Mouse (Mus musculus): ENCODE measurements around the gene 4933430I17Rik. TPM values are rescaled to one million over a fixed set of nuclear protein-coding genes. Genes with fewer than 3 reads are reported as not detected.
"Not testable (repeated sequence)": the region's sequence is repeated elsewhere in the genome, so short reads cannot be mapped to it uniquely, and the experiment has no call there.

The 4933430I17Rik gene
- polyA plus RNA-seq (2015; fragmentation: Nextera tagmentation; extraction: Ambion mirVana) = 0.49 and 0.67 TPM in 2 replicates

DNA sequence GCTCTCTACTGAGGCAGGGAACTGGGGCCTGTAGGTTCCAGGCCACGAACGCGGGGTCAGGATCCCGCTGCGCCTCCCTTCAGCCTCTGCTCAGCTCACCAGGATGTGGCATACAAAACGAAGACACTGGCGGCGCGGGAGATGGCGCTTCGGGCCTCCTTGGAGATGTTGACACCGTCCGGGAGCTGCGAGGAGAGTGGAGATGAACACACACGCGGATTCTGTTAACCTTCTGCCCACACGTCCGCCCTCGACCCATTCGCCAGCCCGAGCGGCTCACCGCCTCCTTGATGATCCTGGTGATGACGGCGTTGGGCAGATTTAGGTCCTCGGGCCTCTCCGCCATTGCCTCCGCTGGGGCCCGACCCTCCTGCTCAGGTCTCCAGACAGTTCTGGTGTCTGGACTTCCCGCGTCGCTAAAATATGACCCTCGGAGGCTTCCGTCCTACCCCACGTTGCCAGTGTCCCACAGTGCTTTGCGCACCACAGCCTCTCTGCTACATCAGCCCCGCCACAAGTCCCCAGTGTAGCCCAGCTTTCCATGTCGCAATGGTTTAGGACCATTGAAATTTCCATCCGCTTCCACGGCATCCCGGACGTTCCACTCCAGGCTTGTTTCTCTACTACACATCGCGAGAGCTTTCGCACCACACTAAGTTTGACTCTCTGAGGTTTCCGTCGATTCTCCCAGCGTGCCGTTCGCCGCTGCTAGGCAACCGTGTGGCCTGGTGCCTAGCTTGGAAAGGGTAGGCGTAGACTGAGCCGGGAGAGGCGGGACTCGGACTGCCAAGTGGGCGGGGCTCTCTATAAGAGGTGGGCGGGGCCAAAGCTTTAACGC lies at the start of gene 4933430I17Rik, which contains the start of gene Pole3:
TSS of gene 4933430I17Rik (plus strand) at position 719 of the 838 bp plus-strand sequence.
TSS of gene Pole3 (minus strand) at position 418 of the 838 bp plus-strand sequence.
- Histone ChIP-seq H3K27ac (ENCODE audit: low read length) (peak within 1 kb of the TSS; percentile 97), H3K9ac (replicated peaks; ENCODE audit: low read length) (peak within 1 kb of the TSS; percentile 80), H3K27me3 (ENCODE audit: insufficient read depth, low read length) (no peaks in the 10 kb centered on the region), H3K36me3 (ENCODE audit: insufficient read depth, low read length) (peaks cover 5% of the 10 kb centered on the region; the same call in 1 of the 2 replicates), H3K9me3 (ENCODE audit: low read length) (no peaks in the 10 kb centered on the region), H3K4me1 (ENCODE audit: insufficient read depth, low read length) (peaks cover 11% of the 10 kb centered on the region), H3K4me3 (ENCODE audit: low read length) (peak within 1 kb of the TSS; percentile 67), H3K4me2 (replicated peaks; ENCODE audit: low read depth, low read length) (peak within 1 kb of the TSS; percentile 88)
- under 1% methylated on average over 59 of the region's 59 CpGs for WGBS
- ATAC-seq (ENCODE audit: low FRiP score, low TSS enrichment) = peak; percentile 98

DNA sequence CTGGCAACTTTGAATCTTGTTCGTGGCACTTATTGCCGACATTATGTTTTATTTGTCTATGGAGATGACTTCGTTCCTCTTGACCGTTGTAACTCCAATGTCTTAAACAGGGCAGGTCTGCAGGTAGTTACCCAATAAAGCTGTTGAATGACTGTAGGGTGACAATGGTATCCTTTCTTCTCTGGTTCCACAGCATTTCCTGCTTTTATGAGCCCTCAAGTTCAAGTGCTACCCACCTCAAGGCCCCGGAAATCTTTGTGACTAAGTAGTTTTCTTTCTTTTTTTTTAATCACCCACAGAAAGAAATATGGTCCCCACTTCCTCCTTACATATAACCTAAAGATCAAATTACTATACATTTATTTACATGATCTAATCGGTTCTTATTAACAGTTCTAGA lies 49.4 kb upstream of the 4933430I17Rik start:
- no peaks in the 10 kb centered on the region for H3K9me3 ChIP-seq (ENCODE audit: low read length)
- peak overlapping the region; percentile 2; the same call in 1 of the 2 replicates for H3K27ac ChIP-seq (ENCODE audit: low read length)
- H3K27me3 ChIP-seq (ENCODE audit: insufficient read depth, low read length) = no peaks in the 10 kb centered on the region
- no peak overlapping the region for H3K9ac ChIP-seq (replicated peaks; ENCODE audit: low read length)
- H3K4me2 ChIP-seq (replicated peaks; ENCODE audit: low read depth, low read length) = no peak overlapping the region
- H3K4me1 ChIP-seq (ENCODE audit: insufficient read depth, low read length) = peaks cover 9% of the 10 kb centered on the region
- no peak overlapping the region for H3K4me3 ChIP-seq (ENCODE audit: low read length)
- no peaks in the 10 kb centered on the region for H3K36me3 ChIP-seq (ENCODE audit: insufficient read depth, low read length)
- no peak for ATAC-seq (ENCODE audit: low FRiP score, low TSS enrichment)
- WGBS = 79% methylated on average over 6 of the region's 6 CpGs

DNA sequence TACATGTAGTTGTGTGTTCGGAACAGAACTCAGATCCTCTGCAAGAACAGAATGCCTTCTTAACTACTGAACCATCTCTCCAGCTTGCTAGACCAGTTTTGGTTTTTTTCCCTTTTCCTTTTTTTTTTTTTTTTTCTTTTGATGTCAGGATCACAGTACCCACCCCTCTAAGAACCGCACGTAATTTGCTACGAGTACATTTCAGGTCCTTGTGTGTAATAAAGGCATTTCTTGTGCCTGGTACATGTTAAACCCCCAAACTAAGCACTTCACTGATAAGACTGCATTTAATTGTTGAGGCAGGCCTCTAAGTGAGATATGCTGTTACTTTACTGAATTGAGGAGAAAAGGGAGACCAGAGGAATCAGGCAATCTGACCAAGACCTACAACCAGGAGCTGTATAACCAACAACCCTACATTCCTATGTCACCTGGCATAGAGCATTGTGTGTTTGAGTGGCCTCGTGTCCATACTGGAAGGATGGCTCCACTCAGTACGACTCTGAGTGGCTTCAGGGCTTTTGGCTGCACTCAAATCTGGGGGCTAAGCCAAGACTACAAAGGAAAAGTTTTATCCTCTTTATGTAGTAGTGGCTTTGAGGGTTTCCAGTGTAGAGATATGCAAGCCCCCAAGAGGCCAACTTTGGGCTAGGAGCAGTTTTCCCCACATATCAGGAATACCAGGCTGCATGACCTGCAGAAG lies 47.5 kb upstream of the 4933430I17Rik start:
- no peaks in the 10 kb centered on the region for H3K36me3 ChIP-seq (ENCODE audit: insufficient read depth, low read length)
- H3K27me3 ChIP-seq (ENCODE audit: insufficient read depth, low read length) = no peaks in the 10 kb centered on the region
- 77% methylated on average over 6 of the region's 6 CpGs for WGBS
- no peaks in the 10 kb centered on the region for H3K9me3 ChIP-seq (ENCODE audit: low read length)
- ATAC-seq (ENCODE audit: low FRiP score, low TSS enrichment) = no peak
- H3K4me3 ChIP-seq (ENCODE audit: low read length) = no peak overlapping the region
- no peak overlapping the region for H3K9ac ChIP-seq (replicated peaks; ENCODE audit: low read length)
- peaks cover 12% of the 10 kb centered on the region for H3K4me1 ChIP-seq (ENCODE audit: insufficient read depth, low read length)
- no peak overlapping the region for H3K4me2 ChIP-seq (replicated peaks; ENCODE audit: low read depth, low read length)
- H3K27ac ChIP-seq (ENCODE audit: low read length) = peak overlapping the region; percentile 39; the same call in 1 of the 2 replicates

DNA sequence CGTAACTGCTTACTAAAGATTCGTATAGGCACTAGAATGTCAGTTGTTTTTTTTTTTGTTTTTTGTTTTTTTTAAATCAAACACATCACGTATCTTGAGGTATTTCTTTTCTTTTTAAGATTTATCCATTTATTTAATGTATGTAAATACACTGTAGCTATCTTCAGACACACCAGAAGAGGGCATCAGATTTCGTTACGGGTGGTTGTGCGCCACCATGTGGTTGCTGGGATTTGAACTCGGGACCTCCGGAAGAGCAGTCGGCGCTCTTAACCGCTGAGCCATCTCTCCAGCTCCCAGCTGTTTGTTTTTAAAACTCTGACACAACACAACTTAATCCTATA lies 45.6 kb upstream of the 4933430I17Rik start:
- Histone ChIP-seq H3K4me3 (ENCODE audit: low read length) (peak overlapping the region; percentile 58), H3K4me2 (replicated peaks; ENCODE audit: low read depth, low read length) (peak overlapping the region; percentile 86), H3K4me1 (ENCODE audit: insufficient read depth, low read length) (peaks cover 12% of the 10 kb centered on the region), H3K9ac (replicated peaks; ENCODE audit: low read length) (peak overlapping the region; percentile 70; the same call in 1 of the 2 replicates)
- H3K9me3 ChIP-seq (ENCODE audit: low read length); H3K27ac ChIP-seq (ENCODE audit: low read length); H3K27me3 ChIP-seq (ENCODE audit: insufficient read depth, low read length); H3K36me3 ChIP-seq (ENCODE audit: insufficient read depth, low read length); ATAC-seq (ENCODE audit: low FRiP score, low TSS enrichment): not testable (repeated sequence)
- 13% methylated on average over 11 of the region's 11 CpGs for WGBS

DNA sequence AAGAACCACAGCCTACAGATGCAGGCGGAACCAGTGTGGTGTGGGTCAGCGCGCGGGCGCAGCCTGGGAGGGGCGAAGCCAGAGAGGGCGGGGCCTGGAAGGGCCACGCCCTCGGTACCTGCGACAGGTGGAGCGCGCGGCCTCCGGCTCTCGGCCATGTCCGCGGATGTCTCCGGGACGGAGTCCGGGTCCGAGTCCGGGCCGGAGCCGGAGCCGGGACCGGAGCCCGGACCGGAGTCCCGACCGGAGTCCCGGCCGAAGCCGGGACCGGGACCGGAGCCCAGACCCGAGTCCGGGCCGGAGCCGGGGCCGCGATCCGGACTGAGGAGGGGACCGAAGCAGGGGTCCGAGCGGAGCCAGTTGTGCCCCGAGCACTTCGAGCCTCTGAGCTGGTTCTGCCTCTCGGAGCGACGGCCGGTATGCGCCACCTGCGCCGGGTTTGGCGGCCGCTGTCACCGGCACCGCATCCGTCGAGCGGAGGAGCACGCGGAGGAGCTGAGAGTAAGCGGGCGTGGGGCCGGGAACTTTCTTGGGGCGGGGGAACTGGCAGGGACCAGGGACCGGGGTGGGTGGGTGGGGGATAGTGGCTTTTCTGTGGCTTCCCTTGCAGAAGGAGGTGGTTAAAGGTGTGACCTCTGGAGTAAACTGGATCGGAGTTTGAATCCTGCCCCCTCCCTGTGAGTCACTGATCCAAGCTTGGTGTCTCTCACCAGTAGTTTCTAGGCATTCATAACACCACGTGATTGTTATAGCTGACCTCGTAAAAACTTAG lies 45.0 kb upstream of the 4933430I17Rik start, which contains the start of gene Bspry:
TSS of gene Bspry (plus strand) at position 117 of the 772 bp plus-strand sequence.
- 1% methylated on average over 57 of the region's 71 CpGs for WGBS
- no peaks in the 10 kb centered on the region for H3K36me3 ChIP-seq (ENCODE audit: insufficient read depth, low read length)
- H3K9me3 ChIP-seq (ENCODE audit: low read length) = no peaks in the 10 kb centered on the region
- no peaks in the 10 kb centered on the region for H3K27me3 ChIP-seq (ENCODE audit: insufficient read depth, low read length)
- H3K4me3 ChIP-seq (ENCODE audit: low read length) = peak within 1 kb of the TSS; percentile 58
- H3K9ac ChIP-seq (replicated peaks; ENCODE audit: low read length) = peak within 1 kb of the TSS; percentile 70
- ATAC-seq (ENCODE audit: low FRiP score, low TSS enrichment) = peak; percentile 88
- peak within 1 kb of the TSS; percentile 86 for H3K4me2 ChIP-seq (replicated peaks; ENCODE audit: low read depth, low read length)
- peak within 1 kb of the TSS; percentile 60 for H3K27ac ChIP-seq (ENCODE audit: low read length)
- H3K4me1 ChIP-seq (ENCODE audit: insufficient read depth, low read length) = peaks cover 12% of the 10 kb centered on the region

DNA sequence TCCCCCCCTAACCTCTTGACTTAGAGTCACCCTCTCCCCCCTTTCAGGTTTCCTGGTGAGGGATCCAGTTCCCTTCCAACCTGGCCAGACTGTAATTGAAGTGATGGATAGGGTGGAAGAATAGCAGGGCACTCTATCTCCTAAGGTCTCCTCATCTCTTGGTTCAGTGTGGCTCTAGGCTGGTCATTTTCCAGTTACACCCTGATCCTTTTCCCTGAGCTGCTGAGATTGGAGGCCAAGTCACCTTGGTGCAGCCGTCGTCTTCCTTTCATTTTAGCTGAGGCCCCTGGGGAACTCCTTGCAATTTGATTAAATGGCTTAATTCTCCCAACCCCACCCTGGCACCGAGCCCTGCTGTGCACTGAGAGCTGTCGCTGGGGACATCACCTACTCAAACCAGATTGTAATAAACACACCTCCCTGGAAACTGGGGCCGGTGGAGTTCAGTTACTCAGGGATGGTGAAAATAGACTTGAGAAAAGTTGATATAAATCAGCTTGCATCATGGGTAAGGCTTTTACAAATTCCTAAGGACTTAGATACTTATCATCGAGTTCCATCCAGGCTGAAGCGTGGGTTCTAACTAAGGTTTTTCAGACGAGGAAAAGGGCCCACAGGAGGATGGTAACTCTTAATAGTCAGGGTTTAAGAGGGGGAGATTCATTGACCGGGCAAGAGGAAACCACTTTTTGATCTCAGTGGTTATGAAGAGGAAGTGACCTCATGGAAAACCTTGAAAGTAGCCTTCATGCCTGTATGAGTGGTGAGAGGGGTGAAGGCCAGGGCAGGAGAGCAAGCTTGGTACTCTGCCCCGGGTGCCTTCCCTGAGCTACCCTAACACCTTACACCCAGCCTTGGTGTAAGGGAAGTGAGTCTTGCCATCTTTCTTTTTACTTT lies 44.2 kb upstream of the 4933430I17Rik start:
- Histone ChIP-seq H3K4me1 (ENCODE audit: insufficient read depth, low read length) (peaks cover 12% of the 10 kb centered on the region), H3K9ac (replicated peaks; ENCODE audit: low read length) (peak overlapping the region; percentile 45; the same call in 1 of the 2 replicates), H3K4me2 (replicated peaks; ENCODE audit: low read depth, low read length) (peak overlapping the region; percentile 86), H3K9me3 (ENCODE audit: low read length) (no peaks in the 10 kb centered on the region), H3K4me3 (ENCODE audit: low read length) (peak overlapping the region; percentile 58), H3K27ac (ENCODE audit: low read length) (peak overlapping the region; percentile 60; the same call in 1 of the 2 replicates), H3K36me3 (ENCODE audit: insufficient read depth, low read length) (no peaks in the 10 kb centered on the region), H3K27me3 (ENCODE audit: insufficient read depth, low read length) (no peaks in the 10 kb centered on the region)
- WGBS = 38% methylated on average over 10 of the region's 10 CpGs
- ATAC-seq (ENCODE audit: low FRiP score, low TSS enrichment) = peak; percentile 32; the same call in 1 of the 2 replicates

DNA sequence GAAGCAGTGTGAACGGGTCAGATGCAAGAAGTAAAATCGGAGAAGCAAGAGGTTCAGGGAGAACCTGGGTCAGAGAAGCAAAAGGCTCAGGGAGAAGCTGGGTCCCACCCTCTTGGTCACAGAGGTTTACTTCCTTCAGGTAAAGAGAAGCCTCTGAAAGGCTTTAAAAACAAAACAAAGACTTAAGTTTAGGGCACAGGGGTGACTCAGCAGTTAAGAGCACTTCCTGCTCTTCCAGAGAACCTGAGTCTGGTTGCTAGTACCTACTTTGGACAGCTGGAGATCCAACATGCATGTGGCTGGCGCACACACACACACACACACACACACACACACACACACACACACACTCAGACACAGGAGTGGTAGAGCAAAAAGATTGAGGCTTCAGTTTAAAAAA lies 40.2 kb upstream of the 4933430I17Rik start:
- no peak for ATAC-seq (ENCODE audit: low FRiP score, low TSS enrichment)
- no peak overlapping the region for H3K4me3 ChIP-seq (ENCODE audit: low read length)
- WGBS = 81% methylated on average over 3 of the region's 3 CpGs
- no peaks in the 10 kb centered on the region for H3K27me3 ChIP-seq (ENCODE audit: insufficient read depth, low read length)
- H3K27ac ChIP-seq (ENCODE audit: low read length) = no peak overlapping the region
- H3K9me3 ChIP-seq (ENCODE audit: low read length) = no peaks in the 10 kb centered on the region
- peaks cover 6% of the 10 kb centered on the region; the same call in 1 of the 2 replicates for H3K4me1 ChIP-seq (ENCODE audit: insufficient read depth, low read length)
- H3K9ac ChIP-seq (replicated peaks; ENCODE audit: low read length) = no peak overlapping the region
- H3K36me3 ChIP-seq (ENCODE audit: insufficient read depth, low read length) = no peaks in the 10 kb centered on the region
- H3K4me2 ChIP-seq (replicated peaks; ENCODE audit: low read depth, low read length) = no peak overlapping the region

DNA sequence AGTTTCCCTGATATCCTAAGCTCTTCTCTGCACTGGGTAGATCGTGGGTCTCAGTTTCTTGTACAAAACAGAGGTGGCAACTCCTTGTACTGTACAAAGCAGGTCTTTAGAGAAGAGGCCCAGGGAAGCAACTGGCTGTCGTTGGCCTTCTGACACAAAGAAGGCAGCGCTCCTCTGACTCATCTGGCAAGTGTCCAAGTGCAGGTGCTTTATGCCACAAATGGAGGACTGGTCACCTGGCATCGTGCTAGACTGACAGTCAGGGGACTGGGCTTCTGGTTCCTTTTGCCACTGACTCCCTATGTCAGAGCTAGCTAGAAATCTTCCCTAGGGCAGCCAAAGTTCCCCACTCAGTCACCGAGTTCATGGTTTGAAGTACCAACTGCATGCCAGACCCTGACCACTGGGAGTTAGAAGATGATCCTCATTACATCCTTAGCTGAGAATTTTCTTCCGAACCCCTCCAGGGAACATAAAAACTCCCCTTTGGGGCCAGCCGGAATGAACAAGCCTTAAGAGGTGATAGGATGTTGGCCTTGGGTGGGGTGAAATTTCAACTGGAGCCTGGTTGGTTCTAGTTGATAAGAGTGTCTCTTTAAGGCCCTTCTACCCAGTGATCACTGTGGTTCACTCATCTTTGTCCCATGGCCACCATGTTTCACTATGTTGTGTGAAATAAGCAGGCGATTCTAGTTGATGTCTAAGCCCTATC lies 39.6 kb upstream of the 4933430I17Rik start:
- WGBS = 81% methylated on average over 8 of the region's 8 CpGs
- no peak for ATAC-seq (ENCODE audit: low FRiP score, low TSS enrichment)
- no peak overlapping the region for H3K4me2 ChIP-seq (replicated peaks; ENCODE audit: low read depth, low read length)
- no peaks in the 10 kb centered on the region for H3K27me3 ChIP-seq (ENCODE audit: insufficient read depth, low read length)
- H3K4me1 ChIP-seq (ENCODE audit: insufficient read depth, low read length) = peaks cover 5% of the 10 kb centered on the region; the same call in 1 of the 2 replicates
- H3K9me3 ChIP-seq (ENCODE audit: low read length) = no peaks in the 10 kb centered on the region
- no peaks in the 10 kb centered on the region for H3K36me3 ChIP-seq (ENCODE audit: insufficient read depth, low read length)
- no peak overlapping the region for H3K4me3 ChIP-seq (ENCODE audit: low read length)
- H3K9ac ChIP-seq (replicated peaks; ENCODE audit: low read length) = no peak overlapping the region
- H3K27ac ChIP-seq (ENCODE audit: low read length) = no peak overlapping the region

Measured in kidney, embryonic 16.5 days (tissue).